Mouse (Mus musculus) ovary, adult 18-20 months (tissue): ENCODE results near the gene Wdfy4.
A peak's percentile ranks its signal among the peaks of the same experiment; 100 is the strongest.

Source experiments
- DNase-seq: peaks from one replicate; pipeline ENCODE4 v3.0.0; 2022; ENCODE audit warnings: low spot score, mixed read lengths

The Wdfy4 gene

GRCm38 (mm10) chr14:33185068-33185800 is at the start of gene Wdfy4:
TSS of gene Wdfy4 (minus strand) at chr14:33185508.
- DNase-seq = no peak

DNA sequence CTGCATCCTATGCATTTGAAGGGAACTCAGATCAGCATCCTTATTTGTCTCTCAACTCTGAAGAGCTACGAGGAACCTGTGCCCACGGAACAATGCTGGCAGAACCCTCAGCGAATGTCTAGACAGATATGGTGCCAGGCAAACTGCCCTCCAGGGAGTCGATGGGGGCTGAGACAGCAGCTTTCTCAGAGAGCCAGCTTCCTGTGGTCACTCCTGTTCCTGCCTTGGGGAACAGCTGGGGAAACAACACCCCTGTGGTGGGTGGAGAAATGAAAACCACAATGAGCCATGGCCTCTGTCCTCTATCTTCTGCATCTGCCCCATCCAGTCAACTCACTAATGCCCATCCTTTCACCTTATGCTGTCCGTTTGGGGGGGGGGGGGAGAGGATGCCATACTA is 46.7 kb upstream of the Wdfy4 start:
- DNase-seq = no peak

- no peak for DNase-seq
These were observed 46.0 kb upstream of the Wdfy4 start for GRCm38 (mm10) chr14:33231311-33231710.

- DNase-seq = no peak
These were observed 45.4 kb upstream of the Wdfy4 start for GRCm38 (mm10) chr14:33230672-33231071.

DNA sequence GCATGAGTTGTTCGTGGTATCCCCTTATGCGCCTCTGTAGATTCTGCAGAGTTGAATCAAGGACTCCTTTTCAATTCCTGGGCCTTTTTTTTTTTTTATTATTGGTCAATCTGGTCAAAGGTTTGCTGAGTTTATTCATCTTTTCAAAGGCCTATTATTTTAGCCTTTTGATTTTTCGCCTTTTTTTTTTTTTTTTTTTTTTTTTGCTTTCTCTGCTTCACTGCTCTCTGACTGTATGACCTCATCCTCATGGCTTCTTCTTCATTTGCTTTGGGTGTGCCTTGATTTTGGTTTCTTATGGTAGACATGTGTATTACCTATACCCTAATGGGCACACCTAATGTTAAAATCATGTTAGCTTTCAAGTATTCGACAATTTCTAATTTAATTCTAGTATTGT is 39.9 kb upstream of the Wdfy4 start:
- no peak for DNase-seq

DNA sequence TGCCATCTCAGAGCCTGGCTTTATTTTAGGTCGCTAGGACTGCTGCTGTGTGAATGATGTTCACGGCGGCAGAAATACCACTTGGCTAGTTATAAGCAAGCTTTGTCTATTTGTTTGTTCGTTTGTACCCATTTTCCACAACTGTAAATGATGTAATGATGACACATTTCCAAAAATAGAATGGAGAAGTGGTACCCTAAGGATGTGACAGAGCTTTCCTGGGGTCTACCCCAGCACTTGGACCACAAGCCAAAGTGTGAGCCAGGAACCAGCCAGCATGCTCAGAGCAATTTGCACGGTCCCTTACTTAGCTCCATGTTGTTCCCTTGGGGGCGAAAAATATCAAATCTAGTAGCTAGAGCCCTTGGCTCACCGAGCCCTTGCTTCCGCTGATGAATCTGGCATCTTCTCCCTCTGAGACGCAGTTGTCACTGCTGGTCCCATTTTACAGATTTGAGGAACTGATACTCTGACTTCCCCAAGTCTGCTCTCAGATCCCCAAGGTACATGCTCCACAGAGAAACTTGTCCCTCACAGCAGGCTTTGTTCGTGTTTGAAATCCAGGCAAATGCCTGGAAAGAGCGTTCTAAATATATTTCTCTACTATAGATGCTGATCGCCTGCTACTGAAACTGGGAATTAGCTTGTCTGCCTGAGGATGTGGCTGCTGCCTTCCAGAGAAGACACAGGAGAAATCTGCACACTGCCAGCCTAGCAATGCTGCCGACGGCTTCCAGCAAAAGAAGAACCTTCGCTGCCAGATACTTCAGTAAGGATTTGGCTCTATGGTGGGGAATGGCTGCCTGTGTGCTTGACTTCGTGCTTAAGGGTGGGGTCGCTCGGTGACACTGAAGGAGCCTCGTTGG is 31.3 kb upstream of the Wdfy4 start:
- DNase-seq = no peak

- no peak for DNase-seq
These were observed 29.9 kb upstream of the Wdfy4 start for GRCm38 (mm10) chr14:33215163-33215562.

- no peak for DNase-seq
These were observed 29.4 kb upstream of the Wdfy4 start for GRCm38 (mm10) chr14:33214767-33215128.

GRCm38 (mm10) chr14:33213823-33214766 is 28.8 kb upstream of the Wdfy4 start, which contains the start of gene Arhgap22:
TSS of gene Arhgap22 (plus strand) at chr14:33214026.
- peak; percentile 57 for DNase-seq

DNA sequence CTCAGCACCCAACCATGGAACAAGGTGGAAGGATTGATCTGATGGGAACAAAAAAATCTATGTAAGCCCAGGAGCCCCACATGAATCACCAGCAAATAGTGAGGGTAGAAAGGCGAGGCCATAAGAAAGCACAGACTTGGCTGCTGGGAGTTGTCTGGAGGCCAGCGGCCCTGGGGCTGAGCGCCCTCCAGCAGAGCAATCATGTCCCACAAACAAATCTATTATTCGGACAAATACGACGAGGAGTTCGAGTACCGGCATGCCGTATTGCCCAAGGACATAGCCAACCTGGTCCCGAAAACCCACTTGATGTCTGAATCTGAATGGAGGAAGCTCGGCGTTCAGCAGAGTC is 27.6 kb upstream of the Wdfy4 start:
- DNase-seq = no peak

- no peak for DNase-seq
These were observed 27.1 kb upstream of the Wdfy4 start for GRCm38 (mm10) chr14:33212271-33212957.

- no peak for DNase-seq
These were observed 25.5 kb upstream of the Wdfy4 start for GRCm38 (mm10) chr14:33210806-33211205.

DNA sequence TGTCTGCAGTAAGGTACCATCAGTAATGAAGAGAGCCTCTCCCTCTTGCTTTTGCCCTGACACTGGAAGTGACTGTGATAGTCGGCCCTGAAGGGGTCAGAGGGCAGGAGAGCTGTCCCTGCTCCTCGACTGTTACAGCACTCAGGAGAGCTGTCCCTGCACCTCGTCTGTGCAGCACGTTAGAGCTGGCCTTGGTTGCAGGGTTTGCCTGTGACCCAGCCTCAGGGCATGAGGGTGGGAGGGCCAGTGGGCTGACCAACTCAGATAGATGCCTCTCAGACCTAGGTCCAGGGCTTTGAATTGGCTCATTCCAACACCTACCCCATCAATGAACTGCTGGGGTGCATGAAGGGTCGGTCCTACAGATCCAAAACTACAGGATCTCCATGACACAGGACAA is 23.0 kb upstream of the Wdfy4 start:
- no peak for DNase-seq

- no peak for DNase-seq
These were observed 21.7 kb upstream of the Wdfy4 start for GRCm38 (mm10) chr14:33207011-33207410.

DNA sequence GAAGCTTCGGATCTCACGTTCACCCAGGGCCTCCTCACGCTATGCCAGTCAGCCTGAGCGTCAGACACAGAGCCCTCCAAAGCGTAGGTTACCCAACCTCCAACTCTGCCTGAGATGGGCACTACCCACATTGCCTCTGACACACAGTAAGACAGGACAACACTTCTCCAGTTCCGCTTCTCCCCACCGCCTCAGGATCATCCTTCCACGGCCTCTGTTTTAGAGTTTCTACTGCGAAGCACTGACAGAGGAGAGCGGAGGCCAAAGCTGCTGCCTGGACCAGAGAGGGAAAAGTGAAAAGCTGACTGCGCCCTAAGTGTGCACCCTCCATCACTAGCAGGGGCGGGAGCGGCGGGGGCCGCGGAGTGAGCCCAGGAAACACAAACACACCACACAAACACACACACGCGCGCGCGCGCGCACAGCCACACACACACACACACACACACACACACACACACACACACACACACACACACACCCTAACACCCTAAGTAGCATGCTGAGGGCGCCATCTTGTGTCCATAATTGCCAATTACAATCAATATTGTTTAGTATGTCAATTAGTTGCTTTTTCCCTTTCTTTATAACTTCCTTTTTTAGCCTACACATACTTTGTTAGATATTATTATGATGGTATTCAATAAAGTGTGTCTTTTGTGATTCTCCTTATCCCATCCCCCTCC is 20.1 kb upstream of the Wdfy4 start:
- no peak for DNase-seq

GRCm38 (mm10) chr14:33203777-33204176 is 18.5 kb upstream of the Wdfy4 start:
- no peak for DNase-seq

DNA sequence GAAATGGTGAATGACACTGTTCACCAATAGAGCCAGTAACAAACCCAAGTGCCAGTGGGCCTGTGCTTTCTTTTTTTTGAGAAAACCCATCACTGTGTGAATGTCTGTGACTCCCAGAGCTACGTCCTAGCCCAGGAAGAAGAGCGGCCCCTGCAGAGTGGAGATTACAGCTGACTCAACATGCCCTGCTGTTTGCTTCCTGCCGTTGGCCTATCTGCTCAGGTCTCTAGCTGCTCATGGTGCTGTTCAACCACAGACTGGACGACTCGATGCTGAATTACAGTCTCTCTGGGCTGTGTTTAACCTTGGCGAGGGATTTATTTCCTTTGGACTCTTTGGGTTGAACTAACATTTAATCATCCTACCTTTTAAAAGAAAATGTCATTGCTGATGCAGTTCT is 17.6 kb upstream of the Wdfy4 start:
- no peak for DNase-seq

- no peak for DNase-seq
These were observed 16.9 kb upstream of the Wdfy4 start for GRCm38 (mm10) chr14:33202161-33202560.

- DNase-seq = no peak
These were observed 8.9 kb upstream of the Wdfy4 start for GRCm38 (mm10) chr14:33194241-33194640.

GRCm38 (mm10) chr14:33193762-33194161 is 8.5 kb upstream of the Wdfy4 start:
- no peak for DNase-seq

GRCm38 (mm10) chr14:33190646-33191045 is 5.3 kb upstream of the Wdfy4 start:
- DNase-seq = no peak
